Mouse (Mus musculus) liver, postnatal 0 days (tissue): ENCODE measurements around the gene Zfp988. TPM values are rescaled to one million over a fixed set of nuclear protein-coding genes. Genes with fewer than 3 reads are reported as not detected.
"Not testable (repeated sequence)": the region's sequence is repeated elsewhere in the genome, so short reads cannot be mapped to it uniquely, and the experiment has no call there.

ENCODE experiments used
- ATAC-seq: fragments of 200-750 bp; cut with Nextera tagmentation; 2 replicates; pipeline ENCODE4 v1.8.0; 2017; ENCODE audit warnings: mild to moderate bottlenecking, moderate library complexity
- DNase-seq: peaks from one replicate; pipeline ENCODE4 v3.0.0-alpha.2; 2016
- H3K27ac ChIP-seq: fragments of 300-500 bp; sonication (generic); 2 replicates; pipeline ENCODE4 v1.5.1; 2014; ENCODE audit warnings: antibody characterized with exemption, moderate library complexity, mild to moderate bottlenecking, low read depth
- H3K27me3 ChIP-seq: fragments of 300-500 bp; sonication (generic); 2 replicates; pipeline ENCODE4 v1.6.1; 2014; ENCODE audit warnings: low read length, control low read depth, mixed read lengths; ENCODE audit not compliant: insufficient read depth
- H3K36me3 ChIP-seq: fragments of 300-500 bp; sonication (generic); replicated peaks from 2 replicates; pipeline ENCODE4 v1.6.1; 2014; ENCODE audit warnings: mild to moderate bottlenecking, control low read depth, low read length, moderate library complexity, mixed read lengths; ENCODE audit not compliant: insufficient read depth
- H3K4me1 ChIP-seq: fragments of 300-500 bp; sonication (generic); 2 replicates; pipeline ENCODE4 v1.6.1; 2014; ENCODE audit warnings: antibody characterized with exemption, mild to moderate bottlenecking, control low read depth; ENCODE audit not compliant: insufficient read depth
- H3K4me2 ChIP-seq: fragments of 300-500 bp; sonication (generic); 2 replicates; pipeline ENCODE4 v1.6.1; 2014; ENCODE audit warnings: low read depth, mild to moderate bottlenecking, low read length, moderate library complexity, mixed read lengths
- H3K4me3 ChIP-seq: fragments of 300-500 bp; sonication (generic); 2 replicates; pipeline ENCODE4 v1.5.1; 2014; ENCODE audit warnings: low read depth, low read length
- H3K9ac ChIP-seq: fragments of 300-500 bp; sonication (generic); replicated peaks from 2 replicates; pipeline ENCODE4 v1.6.1; 2014; ENCODE audit warnings: mild to moderate bottlenecking, moderate library complexity
- H3K9me3 ChIP-seq: fragments of 300-500 bp; sonication (generic); 2 replicates; pipeline ENCODE4 v1.6.1; 2016; ENCODE audit warnings: mild to moderate bottlenecking, control low read depth, low read length, mixed read lengths
- WGBS: fragments of 180-500 bp; shearing (Covaris S2); extraction: QIAGEN DNeasy Blood & Tissue Kit; methylation state at CpG from one replicate; pipeline ENCODE4 v1.1.7; 2014; ENCODE audit not compliant: insufficient replicate concordance; 5-methylcytosine and 5-hydroxymethylcytosine counted together
- polyA plus RNA-seq: library from polyadenylated mRNA; unstranded; fragments of >200 nt; fragmentation: Nextera tagmentation; extraction: Ambion mirVana; gene quantifications from 2 replicates; pipeline ENCODE4 v1.2.1, GENCODE M21; 2015

The Zfp988 gene
- polyA plus RNA-seq, 1 experiment from 2014 or later = not detected

DNA sequence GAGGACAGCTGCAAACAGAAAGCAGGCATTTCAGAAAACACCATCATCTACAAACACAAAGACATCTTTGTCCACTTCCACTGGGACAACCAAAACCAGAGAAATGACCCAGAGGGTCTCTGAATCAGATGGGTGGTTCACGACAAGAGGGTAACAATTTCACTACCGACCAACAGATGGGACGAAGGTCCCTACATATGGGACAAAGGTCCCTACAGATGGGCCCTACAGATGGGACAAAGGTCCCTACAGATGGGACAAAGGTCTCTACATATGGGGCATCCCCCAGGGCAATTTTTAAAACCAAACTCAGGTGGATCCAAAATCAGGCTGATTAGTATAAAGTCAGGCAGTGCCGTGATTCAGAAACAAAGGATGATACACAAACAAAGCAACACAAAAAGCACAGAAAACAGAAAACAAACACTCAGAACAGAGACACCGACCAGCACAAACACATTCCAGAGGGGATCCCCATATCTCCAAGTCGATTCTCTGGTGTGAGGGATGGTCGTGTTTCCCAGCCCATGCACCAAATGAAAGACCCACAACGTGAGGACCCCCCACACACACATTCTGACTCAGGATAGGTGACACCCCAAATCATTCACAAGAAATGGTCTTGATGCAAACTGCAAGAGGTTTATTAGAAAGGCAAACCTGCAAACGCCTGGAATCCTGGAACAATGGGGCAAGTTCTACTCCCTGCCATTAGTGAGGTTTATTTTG lies 44.4 kb downstream of the Zfp988 start:
- not testable (repeated sequence) for H3K36me3 ChIP-seq, H3K4me2 ChIP-seq, H3K9ac ChIP-seq, H3K4me1 ChIP-seq, DNase-seq, H3K27me3 ChIP-seq, H3K27ac ChIP-seq, ATAC-seq, H3K4me3 ChIP-seq
- WGBS = 74% methylated on average over 9 of the region's 9 CpGs
- H3K9me3 ChIP-seq = peaks cover 26% of the 10 kb centered on the region

DNA sequence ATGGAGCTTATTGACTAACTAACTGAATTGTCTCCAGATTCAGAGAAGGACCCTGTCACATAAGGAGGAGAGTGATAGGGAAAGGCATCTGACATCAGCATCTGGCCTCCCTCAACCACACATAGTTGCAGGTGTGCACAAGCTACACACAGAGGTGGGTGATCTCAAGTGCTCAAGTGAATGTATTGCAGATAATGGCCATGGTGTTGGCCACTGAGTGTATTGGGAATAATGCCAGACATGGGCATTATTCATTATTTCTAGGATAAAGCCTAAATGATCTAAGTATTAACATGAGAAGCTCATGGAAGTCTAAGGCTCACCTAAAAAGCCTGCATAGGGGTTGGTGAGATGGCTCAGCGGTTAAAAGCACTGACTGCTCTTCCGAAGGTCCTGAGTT lies 45.1 kb downstream of the Zfp988 start:
- H3K36me3 ChIP-seq, H3K4me2 ChIP-seq, H3K27me3 ChIP-seq, H3K9ac ChIP-seq, DNase-seq, ATAC-seq, H3K4me1 ChIP-seq, H3K27ac ChIP-seq, H3K4me3 ChIP-seq: not testable (repeated sequence)
- peaks cover 26% of the 10 kb centered on the region for H3K9me3 ChIP-seq
- 68% methylated on average over 2 of the region's 2 CpGs for WGBS

DNA sequence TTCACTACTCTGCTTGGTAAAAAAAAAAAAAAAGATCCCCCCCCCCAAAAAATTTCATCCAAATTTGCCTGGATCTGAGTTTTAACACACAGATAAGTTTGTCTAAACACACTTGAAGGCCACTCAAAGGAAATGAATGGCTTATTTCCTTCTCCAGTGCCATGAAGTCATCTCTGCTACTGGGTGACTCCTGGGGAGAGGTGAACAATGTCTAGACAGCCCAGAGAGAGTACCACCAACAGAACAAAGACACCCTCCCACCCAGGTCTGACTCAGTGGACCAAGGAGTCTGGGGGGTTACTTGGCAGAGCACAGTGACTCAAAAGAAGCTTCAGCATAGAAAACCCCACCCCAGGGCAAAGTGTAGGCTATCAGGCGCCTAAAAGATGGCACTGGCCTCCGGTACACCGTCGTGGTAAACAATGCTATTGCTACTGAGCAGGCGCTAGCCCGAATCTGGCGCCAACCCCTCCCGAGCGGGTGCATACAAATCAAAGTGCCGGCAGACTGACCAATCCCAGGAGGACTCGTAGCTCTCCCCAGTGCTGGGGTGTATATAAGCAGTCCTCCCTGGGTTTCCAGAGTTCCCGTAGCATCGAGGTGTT lies 46.0 kb downstream of the Zfp988 start:
- not testable (repeated sequence) for H3K9ac ChIP-seq, H3K27me3 ChIP-seq, H3K27ac ChIP-seq, H3K4me3 ChIP-seq, H3K36me3 ChIP-seq, DNase-seq, H3K4me1 ChIP-seq, H3K4me2 ChIP-seq, ATAC-seq
- 77% methylated on average over 9 of the region's 13 CpGs for WGBS
- H3K9me3 ChIP-seq = peaks cover 26% of the 10 kb centered on the region

DNA sequence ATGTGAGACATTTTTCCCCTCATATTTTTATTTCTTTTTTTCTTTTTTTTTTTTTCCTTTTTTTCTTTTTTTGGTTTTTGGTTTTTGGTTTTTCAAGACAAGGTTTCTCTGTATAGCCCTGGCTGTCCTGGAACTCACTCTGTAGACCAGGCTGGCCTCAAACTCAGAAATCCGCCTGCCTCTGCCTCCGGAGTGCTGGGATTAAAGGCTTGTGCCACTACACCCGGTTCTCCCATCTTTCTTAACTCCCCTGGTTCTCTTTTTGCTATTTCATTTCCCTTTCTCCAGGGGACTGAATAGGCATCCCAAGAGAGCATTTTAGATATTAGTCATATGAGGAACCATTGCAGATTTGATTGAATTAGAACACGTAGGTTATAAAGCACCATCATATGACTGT lies 48.2 kb downstream of the Zfp988 start:
- DNase-seq, H3K27me3 ChIP-seq, H3K4me1 ChIP-seq, H3K27ac ChIP-seq, ATAC-seq, H3K4me2 ChIP-seq, H3K4me3 ChIP-seq, H3K36me3 ChIP-seq, H3K9ac ChIP-seq: not testable (repeated sequence)
- 67% methylated on average over 4 of the region's 4 CpGs for WGBS
- peaks cover 18% of the 10 kb centered on the region for H3K9me3 ChIP-seq

DNA sequence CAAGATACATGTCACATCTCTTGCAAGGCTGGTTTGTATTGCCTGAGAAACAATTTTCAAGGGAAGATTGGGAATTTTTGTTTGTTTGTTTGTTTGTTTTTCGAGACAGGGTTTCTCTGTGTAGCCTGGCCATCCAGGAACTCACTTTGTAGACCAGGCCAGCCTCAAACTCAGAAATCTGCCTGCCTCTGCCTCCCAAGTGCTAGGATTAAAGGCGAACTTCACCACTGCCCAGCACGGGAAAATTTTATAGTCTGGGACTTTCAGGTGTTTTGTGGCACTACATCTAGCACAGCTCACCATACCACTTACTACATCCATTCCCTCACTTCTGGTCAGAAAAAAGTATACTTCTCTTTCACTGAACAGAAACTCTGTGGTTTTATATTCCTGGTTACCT lies 50.6 kb downstream of the Zfp988 start:
- not testable (repeated sequence) for DNase-seq, H3K4me3 ChIP-seq

DNA sequence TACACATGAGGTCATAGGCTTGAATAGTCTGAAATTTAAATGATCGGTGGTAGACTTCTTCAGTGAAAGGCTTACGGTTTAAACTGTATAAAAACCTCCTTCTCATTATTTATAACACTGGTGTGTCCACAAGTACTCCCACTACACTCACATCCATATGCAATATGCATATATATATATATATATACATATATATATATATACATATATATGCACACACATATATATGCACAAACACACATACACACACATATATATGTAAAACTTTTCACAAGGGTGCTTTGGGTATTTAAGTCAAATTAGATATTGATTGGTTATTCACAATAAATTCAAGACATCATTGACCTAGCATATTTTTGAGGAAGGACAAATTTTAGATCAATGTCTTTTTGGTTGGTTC lies 51.7 kb downstream of the Zfp988 start:
- not testable (repeated sequence) for ATAC-seq

More for the DNA sequence above, 50.6 kb downstream of the Zfp988 start:
- H3K27ac ChIP-seq, H3K36me3 ChIP-seq, H3K4me1 ChIP-seq, ATAC-seq, H3K9me3 ChIP-seq, H3K27me3 ChIP-seq, H3K9ac ChIP-seq, H3K4me2 ChIP-seq: not testable (repeated sequence)
- WGBS = no CpG with 5 or more reads among the region's 3 CpGs

DNA sequence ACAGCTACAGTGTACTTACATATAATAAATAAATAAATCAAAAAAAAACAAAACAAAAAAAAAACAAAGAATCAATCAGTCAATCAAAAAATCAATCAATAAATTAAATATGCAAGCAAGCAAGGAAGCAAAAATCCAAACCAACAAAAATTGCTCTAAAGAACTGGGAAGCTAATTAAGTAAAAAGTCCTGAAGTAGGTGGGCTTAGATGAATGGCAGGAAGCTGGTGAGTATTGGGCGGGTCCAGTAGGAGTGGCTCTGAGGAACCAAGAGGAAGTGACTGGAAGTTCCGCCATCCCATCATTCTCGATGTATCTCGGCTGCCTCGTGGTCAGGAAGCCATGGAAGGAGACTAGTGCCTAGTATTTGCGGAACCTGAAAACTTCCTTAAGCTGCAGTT lies 55.5 kb downstream of the Zfp988 start, which contains the start of gene Zfp978:
Zfp978 (plus strand) TSS at position 301 of the 400 bp plus-strand sequence.
- DNase-seq, H3K27ac ChIP-seq, H3K9me3 ChIP-seq, H3K4me1 ChIP-seq, H3K9ac ChIP-seq, H3K4me3 ChIP-seq, H3K4me2 ChIP-seq, H3K27me3 ChIP-seq, ATAC-seq, H3K36me3 ChIP-seq: not testable (repeated sequence)
- WGBS = no CpG with 5 or more reads among the region's 6 CpGs

More for the DNA sequence above, 51.7 kb downstream of the Zfp988 start:
- H3K4me3 ChIP-seq, H3K36me3 ChIP-seq, DNase-seq, H3K9ac ChIP-seq, H3K9me3 ChIP-seq, H3K27me3 ChIP-seq, H3K27ac ChIP-seq, H3K4me1 ChIP-seq, H3K4me2 ChIP-seq: not testable (repeated sequence)
- WGBS = no CpG with 5 or more reads among the region's 2 CpGs

DNA sequence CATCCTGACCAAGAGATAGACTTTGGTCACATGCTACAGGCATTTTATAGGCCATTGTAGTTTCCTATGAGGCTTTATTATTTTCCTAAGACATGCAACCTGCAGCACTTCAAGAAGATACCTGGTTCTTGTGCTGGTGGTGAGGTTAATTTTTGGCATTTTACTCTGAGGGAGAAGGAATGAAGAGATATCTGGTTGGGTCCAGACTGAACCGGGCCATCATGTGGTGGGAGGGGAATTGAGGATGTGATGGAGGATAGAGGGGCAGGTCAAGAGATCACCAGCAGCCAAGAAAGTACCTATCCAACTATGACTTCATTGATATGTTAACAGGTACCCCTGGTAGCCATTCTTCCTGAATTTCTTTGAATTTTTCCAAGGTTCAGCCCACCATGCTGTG lies 56.4 kb downstream of the Zfp988 start:
- not testable (repeated sequence) for H3K4me3 ChIP-seq, H3K4me2 ChIP-seq, H3K9me3 ChIP-seq, H3K27ac ChIP-seq, H3K9ac ChIP-seq, DNase-seq, H3K36me3 ChIP-seq, H3K27me3 ChIP-seq, H3K4me1 ChIP-seq, ATAC-seq
- no CpG with 5 or more reads among the region's 1 CpGs for WGBS

DNA sequence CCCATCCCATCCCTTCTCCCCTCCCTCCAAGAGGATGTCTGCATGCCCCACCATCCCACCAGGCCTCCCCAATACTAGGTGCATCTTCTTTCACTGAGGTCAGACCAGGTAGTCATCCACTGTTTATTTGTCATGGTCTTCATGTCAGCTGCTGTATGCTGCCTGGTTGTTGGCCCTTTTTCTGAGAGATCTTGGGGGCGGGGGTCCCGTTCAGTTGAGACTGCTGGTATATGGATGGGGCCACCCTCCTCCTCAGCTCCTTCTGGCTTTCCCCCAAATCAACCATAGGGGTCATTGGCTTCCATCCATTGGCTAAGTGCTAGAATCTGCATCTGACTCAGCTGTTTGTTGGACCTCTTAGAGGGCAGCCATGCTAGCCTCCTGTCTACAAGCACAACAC lies 64.1 kb downstream of the Zfp988 start:
- ATAC-seq = peak; percentile 51
- WGBS = no CpG with 5 or more reads among the region's 2 CpGs
- not testable (repeated sequence) for H3K36me3 ChIP-seq, H3K4me2 ChIP-seq, H3K27ac ChIP-seq, H3K4me3 ChIP-seq, H3K27me3 ChIP-seq, H3K9ac ChIP-seq, H3K9me3 ChIP-seq, H3K4me1 ChIP-seq, DNase-seq

DNA sequence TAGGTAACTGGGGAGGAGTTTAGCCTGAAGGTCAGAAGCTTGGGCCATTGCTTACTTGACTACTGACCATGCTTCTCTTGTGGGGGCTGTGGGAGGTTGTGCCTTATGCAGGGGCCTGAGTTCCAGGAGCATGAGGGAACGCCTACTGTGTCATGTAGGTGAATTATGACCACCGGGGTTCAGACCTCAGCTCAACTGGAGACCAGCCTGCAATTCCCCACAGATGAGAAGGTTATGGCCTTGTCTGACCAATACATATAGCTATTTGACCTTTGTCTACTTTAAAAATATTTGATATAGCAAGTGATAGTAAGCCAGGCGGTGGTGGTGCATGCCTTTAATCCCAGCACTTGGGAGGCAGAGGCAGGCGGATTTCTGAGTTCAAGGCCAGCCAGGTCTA lies 77.7 kb downstream of the Zfp988 start:
- not testable (repeated sequence) for H3K4me2 ChIP-seq, H3K9me3 ChIP-seq, H3K36me3 ChIP-seq, DNase-seq, H3K27me3 ChIP-seq, ATAC-seq, H3K9ac ChIP-seq, H3K4me1 ChIP-seq, H3K4me3 ChIP-seq, H3K27ac ChIP-seq
- WGBS = 69% methylated on average over 2 of the region's 4 CpGs
